Comparison of ENCODE assay signal across 8 mouse cellular contexts in genomic region chr15:27595560-27595959, GRCm38 (mm10). TPM values are rescaled to one million over a fixed set of nuclear protein-coding genes. Genes with fewer than 3 reads are reported as not detected.
DNase-seq lines count a peak whose midpoint lies in the region; ATAC-seq and TF ChIP-seq lines count a peak whose summit lies in the region.

No protein-coding gene starts in this region.

- no peak for TF ChIP-seq CTCF in heart, adult 2 months (IDR thresholded peaks at IDR 0.05)

- peaks cover 11% of the 10 kb centered on the region for H3K4me1 ChIP-seq in heart, adult 2 months (ENCODE audit: control insufficient read depth, insufficient read depth, low read length)
- no peaks in the 10 kb centered on the region for H3K4me1 ChIP-seq in hindbrain, embryonic 11.5 days (replicated peaks; ENCODE audit: control insufficient read depth, insufficient read depth, low read length)
- peaks cover 6% of the 10 kb centered on the region for H3K4me1 ChIP-seq in stomach, embryonic 16.5 days (ENCODE audit: control insufficient read depth, insufficient read depth, low read length)

- no peak for DNase-seq in heart, adult 2 months
- no peak for DNase-seq in heart, postnatal 25 days (ENCODE audit: low spot score)
- DNase-seq in ovary, adult 18-20 months (ENCODE audit: low spot score), result peak; percentile 53
- DNase-seq in ovary, postnatal 14 days (ENCODE audit: low spot score), result no peak
- peak; percentile 16 for DNase-seq in hindbrain, embryonic 11.5 days (ENCODE audit: low spot score)
- no peak for DNase-seq in urinary bladder, postnatal 4 days (ENCODE audit: low spot score in 2 of 2)
- DNase-seq in right cerebral cortex, postnatal 36 days (ENCODE audit: low spot score in 2 of 2), result no peak

- H3K36me3 ChIP-seq in heart, adult 2 months (ENCODE audit: control insufficient read depth, insufficient read depth, low read length), result peaks cover 28% of the 10 kb centered on the region
- H3K36me3 ChIP-seq in hindbrain, embryonic 11.5 days (ENCODE audit: control insufficient read depth, insufficient read depth, low read length), result no peaks in the 10 kb centered on the region
- 0 out of 2 replicates have a peak, but pooled peaks cover 3% of the 10 kb centered on the region for H3K36me3 ChIP-seq in stomach, embryonic 16.5 days (ENCODE audit: control insufficient read depth, insufficient read depth, low read length)

- H3K79me2 ChIP-seq in heart, adult 2 months (replicated peaks; ENCODE audit: control insufficient read depth, insufficient read depth, low read length), result no peaks in the 10 kb centered on the region

- TF ChIP-seq POLR2A in heart, adult 2 months (IDR thresholded peaks at IDR 0.05; ENCODE audit: insufficient read depth, low read depth, low read length), result no peak

- no peaks in the 10 kb centered on the region for H3K9me3 ChIP-seq in hindbrain, embryonic 11.5 days (ENCODE audit: control insufficient read depth, low read length)
- no peaks in the 10 kb centered on the region for H3K9me3 ChIP-seq in stomach, embryonic 16.5 days (replicated peaks; ENCODE audit: control insufficient read depth, low read length)

- WGBS in heart, adult 2 months, result 62% methylated on average over 8 of the region's 8 CpGs
- WGBS in hindbrain, embryonic 11.5 days, result 35% methylated on average over 8 of the region's 8 CpGs
- 35% methylated on average over 8 of the region's 8 CpGs for WGBS in stomach, embryonic 16.5 days

- no peak overlapping the region for H3K4me2 ChIP-seq in hindbrain, embryonic 11.5 days (replicated peaks; ENCODE audit: low read depth, low read length)
- no peak overlapping the region for H3K4me2 ChIP-seq in stomach, embryonic 16.5 days (ENCODE audit: low read depth, low read length)

- H3K9ac ChIP-seq in heart, adult 2 months (ENCODE audit: low read depth, low read length), result no peak overlapping the region
- no peak overlapping the region for H3K9ac ChIP-seq in hindbrain, embryonic 11.5 days (ENCODE audit: low read depth, low read length)
- H3K9ac ChIP-seq in stomach, embryonic 16.5 days (ENCODE audit: low read length), result no peak overlapping the region

- ATAC-seq in hindbrain, embryonic 11.5 days (ENCODE audit: low FRiP score), result no peak
- peak; percentile 84 for ATAC-seq in stomach, embryonic 16.5 days (ENCODE audit: insufficient read depth, low FRiP score)

- no peak for TF ChIP-seq EP300 in heart, adult 2 months (IDR thresholded peaks at IDR 0.05; ENCODE audit: insufficient read depth, low read depth, low read length)

- intact Hi-C loops in heart, adult 2 months (cut with DNase I), result no loop called here
- intact Hi-C loops in heart, postnatal 25 days (cut with DNase I), result no loop called here

- H3K27ac ChIP-seq in heart, adult 2 months, result peak overlapping the region; percentile 81
- no peak overlapping the region for H3K27ac ChIP-seq in hindbrain, embryonic 11.5 days (ENCODE audit: low read depth, low read length)
- peak overlapping the region; percentile 80 for H3K27ac ChIP-seq in stomach, embryonic 16.5 days (ENCODE audit: low read length)

- H3K27me3 ChIP-seq in heart, adult 2 months (ENCODE audit: control insufficient read depth, insufficient read depth, low read length), result no peaks in the 10 kb centered on the region
- no peaks in the 10 kb centered on the region for H3K27me3 ChIP-seq in hindbrain, embryonic 11.5 days (ENCODE audit: control insufficient read depth, insufficient read depth, low read length)
- no peaks in the 10 kb centered on the region for H3K27me3 ChIP-seq in stomach, embryonic 16.5 days (ENCODE audit: control insufficient read depth, insufficient read depth, low read length)

- H3K4me3 ChIP-seq in heart, adult 2 months, result no peak overlapping the region
- H3K4me3 ChIP-seq in hindbrain, embryonic 11.5 days (ENCODE audit: low read depth, low read length), result no peak overlapping the region
- no peak overlapping the region for H3K4me3 ChIP-seq in stomach, embryonic 16.5 days (replicated peaks; ENCODE audit: low read length)

RNA-seq across cellular contexts. Expression of gene Otulin, which starts 34.9 kb away (rescaled TPM):
- total RNA-seq in heart, adult 2 months (2021), result 10 to 100 TPM; 24.6 to 26.1 TPM
- polyA plus RNA-seq in heart, adult 2 months (2012; rRNA removed), result 18.7 and 22.5 TPM in 2 replicates
- 10 to 100 TPM; 22.4 to 26.8 TPM for total RNA-seq in heart, postnatal 25 days (2021)
- 31.8 and 32.0 TPM in 2 replicates for polyA plus RNA-seq in hindbrain, embryonic 11.5 days (2014; fragmentation: Nextera tagmentation; extraction: Ambion mirVana)
- polyA plus RNA-seq in stomach, embryonic 16.5 days (2015; fragmentation: Nextera tagmentation; extraction: Ambion mirVana), result 9.3 and 11.0 TPM in 2 replicates

Comparison
In these comparisons a context has a peak if more than half of its experiments do, and no peak if none do; other contexts are left out.
1. DNase-seq: peak in ovary, adult 18-20 months (single experiment) and hindbrain, embryonic 11.5 days (single experiment); none in heart, adult 2 months (0 of 2), heart, postnatal 25 days (single experiment), ovary, postnatal 14 days (single experiment), urinary bladder, postnatal 4 days (0 of 2) and right cerebral cortex, postnatal 36 days (0 of 2).